Mouse (Mus musculus): ENCODE results near the gene Zdhhc1. TPM values are rescaled to one million over a fixed set of nuclear protein-coding genes. Genes with fewer than 3 reads are reported as not detected.
A peak's percentile ranks its signal among the peaks of the same experiment; 100 is the strongest.

Zdhhc1 gene
- polyA plus RNA-seq, 1 experiment from 2014 or later: 40.6 TPM

- no peak for TF ChIP-seq EP300 (IDR thresholded peaks at IDR 0.05)
- no peak for TF ChIP-seq CTCF (IDR thresholded peaks at IDR 0.05)
- Histone ChIP-seq H3K4me2 (replicated peaks; ENCODE audit: low read depth, low read length) (no peak overlapping the region), H3K9me3 (ENCODE audit: low read length) (no peaks in the 10 kb centered on the region), H3K27me3 (replicated peaks; ENCODE audit: insufficient read depth, low read length) (no peaks in the 10 kb centered on the region), H3K4me3 (ENCODE audit: low read depth, low read length) (no peak overlapping the region), H3K27ac (ENCODE audit: low read length) (no peak overlapping the region), H3K36me3 (ENCODE audit: insufficient read depth, low read length) (peaks cover 28% of the 10 kb centered on the region), H3K4me1 (ENCODE audit: insufficient read depth, low read depth, low read length) (peaks cover 14% of the 10 kb centered on the region; the same call in 1 of the 2 replicates), H3K9ac (replicated peaks; ENCODE audit: low read depth) (no peak overlapping the region)
- DNase-seq (ENCODE audit: low spot score) (no peak), ATAC-seq (no peak)
- WGBS: 89% methylated on average over 3 of the region's 3 CpGs
Observed at GRCm38 (mm10) chr8:105529271-105529670, 32.6 kb upstream of the Zdhhc1 start.

- Histone ChIP-seq H3K4me2 (replicated peaks; ENCODE audit: low read depth, low read length) (no peak overlapping the region), H3K27ac (ENCODE audit: low read length) (no peak overlapping the region), H3K4me3 (ENCODE audit: low read depth, low read length) (no peak overlapping the region), H3K36me3 (ENCODE audit: insufficient read depth, low read length) (peaks cover 29% of the 10 kb centered on the region), H3K27me3 (replicated peaks; ENCODE audit: insufficient read depth, low read length) (no peaks in the 10 kb centered on the region), H3K9me3 (ENCODE audit: low read length) (no peaks in the 10 kb centered on the region), H3K9ac (replicated peaks; ENCODE audit: low read depth) (no peak overlapping the region), H3K4me1 (ENCODE audit: insufficient read depth, low read depth, low read length) (peaks cover 10% of the 10 kb centered on the region; the same call in 1 of the 2 replicates)
- DNase-seq (ENCODE audit: low spot score) (no peak), ATAC-seq (no peak)
- no peak for TF ChIP-seq CTCF (IDR thresholded peaks at IDR 0.05)
- no peak for TF ChIP-seq EP300 (IDR thresholded peaks at IDR 0.05)
- WGBS: 92% methylated on average over 1 of the region's 1 CpGs
Observed at GRCm38 (mm10) chr8:105528206-105528605, 31.5 kb upstream of the Zdhhc1 start.

GRCm38 (mm10) chr8:105527110-105527509 is 30.4 kb upstream of the Zdhhc1 start:
- 78% methylated on average over 2 of the region's 2 CpGs for WGBS
- no peak for TF ChIP-seq EP300 (IDR thresholded peaks at IDR 0.05)
- no peak for TF ChIP-seq CTCF (IDR thresholded peaks at IDR 0.05)
- ATAC-seq: no peak
- H3K27me3 ChIP-seq (replicated peaks; ENCODE audit: insufficient read depth, low read length): no peaks in the 10 kb centered on the region
- no peak overlapping the region for H3K9ac ChIP-seq (replicated peaks; ENCODE audit: low read depth)
- peaks cover 33% of the 10 kb centered on the region for H3K36me3 ChIP-seq (ENCODE audit: insufficient read depth, low read length)
- peaks cover 2% of the 10 kb centered on the region; the same call in 1 of the 2 replicates for H3K4me1 ChIP-seq (ENCODE audit: insufficient read depth, low read depth, low read length)
- H3K4me2 ChIP-seq (replicated peaks; ENCODE audit: low read depth, low read length): no peak overlapping the region
- H3K9me3 ChIP-seq (ENCODE audit: low read length): no peaks in the 10 kb centered on the region
- no peak overlapping the region for H3K4me3 ChIP-seq (ENCODE audit: low read depth, low read length)
- no peak overlapping the region for H3K27ac ChIP-seq (ENCODE audit: low read length)
- no peak for DNase-seq (ENCODE audit: low spot score)

GRCm38 (mm10) chr8:105522890-105523289 is 26.2 kb upstream of the Zdhhc1 start:
- TF ChIP-seq EP300 (IDR thresholded peaks at IDR 0.05) (no peak), CTCF (IDR thresholded peaks at IDR 0.05) (no peak)
- Histone ChIP-seq H3K4me3 (ENCODE audit: low read depth, low read length) (no peak overlapping the region), H3K9ac (replicated peaks; ENCODE audit: low read depth) (no peak overlapping the region), H3K9me3 (ENCODE audit: low read length) (no peaks in the 10 kb centered on the region), H3K27me3 (replicated peaks; ENCODE audit: insufficient read depth, low read length) (no peaks in the 10 kb centered on the region), H3K27ac (ENCODE audit: low read length) (no peak overlapping the region), H3K4me2 (replicated peaks; ENCODE audit: low read depth, low read length) (no peak overlapping the region), H3K4me1 (ENCODE audit: insufficient read depth, low read depth, low read length) (peaks cover 13% of the 10 kb centered on the region; the same call in 1 of the 2 replicates), H3K36me3 (ENCODE audit: insufficient read depth, low read length) (peaks cover 22% of the 10 kb centered on the region)
- no peak for DNase-seq (ENCODE audit: low spot score)
- WGBS: 55% methylated on average over 9 of the region's 9 CpGs
- no peak for ATAC-seq

DNA sequence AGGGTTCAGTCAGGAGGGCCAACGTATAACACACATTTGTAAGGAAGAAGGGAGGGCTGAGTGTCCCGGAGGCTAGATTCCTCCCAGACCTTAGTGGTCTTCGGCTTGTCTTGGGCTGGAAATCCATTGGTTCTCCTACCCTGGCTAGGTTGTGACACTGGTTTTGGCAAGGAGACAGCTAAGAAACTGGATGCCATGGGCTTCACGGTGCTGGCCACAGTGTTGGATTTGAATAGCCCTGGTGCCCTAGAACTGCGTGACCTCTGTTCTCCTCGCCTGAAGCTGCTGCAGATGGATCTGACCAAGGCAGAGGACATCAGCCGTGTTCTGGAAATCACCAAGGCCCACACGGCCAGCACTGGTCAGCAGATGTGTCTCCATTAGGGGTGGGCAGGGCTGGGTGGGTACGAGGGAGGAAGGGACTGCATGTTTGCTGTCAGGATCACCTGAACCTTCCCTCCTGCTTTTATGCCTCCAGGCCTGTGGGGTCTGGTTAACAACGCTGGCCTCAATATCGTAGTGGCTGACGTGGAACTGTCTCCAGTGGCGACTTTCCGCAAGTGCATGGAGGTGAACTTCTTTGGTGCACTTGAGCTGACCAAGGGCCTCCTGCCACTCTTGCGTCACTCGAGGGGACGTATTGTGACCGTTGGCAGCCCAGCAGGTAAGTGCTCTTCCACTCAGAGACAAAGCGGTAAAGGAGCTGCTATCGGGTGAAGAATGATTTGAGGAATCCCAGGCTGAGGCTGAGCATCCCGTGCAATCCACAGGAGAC is 25.5 kb upstream of the Zdhhc1 start:
- H3K4me1 ChIP-seq (ENCODE audit: insufficient read depth, low read depth, low read length): peaks cover 13% of the 10 kb centered on the region; the same call in 1 of the 2 replicates
- 0 out of 2 replicates have a peak, but pooled peaks have one; percentile 12 for ATAC-seq
- TF ChIP-seq EP300 (IDR thresholded peaks at IDR 0.05) (no peak), CTCF (IDR thresholded peaks at IDR 0.05) (peak; percentile 28)

GRCm38 (mm10) chr8:105521061-105521460 is 24.4 kb upstream of the Zdhhc1 start:
- H3K36me3 ChIP-seq (ENCODE audit: insufficient read depth, low read length): peaks cover 16% of the 10 kb centered on the region; the same call in 1 of the 2 replicates
- TF ChIP-seq CTCF (IDR thresholded peaks at IDR 0.05) (no peak), EP300 (IDR thresholded peaks at IDR 0.05) (no peak)
- peaks cover 17% of the 10 kb centered on the region for H3K4me1 ChIP-seq (ENCODE audit: insufficient read depth, low read depth, low read length)
- 21% methylated on average over 3 of the region's 3 CpGs for WGBS
- no peak overlapping the region for H3K4me3 ChIP-seq (ENCODE audit: low read depth, low read length)
- no peaks in the 10 kb centered on the region for H3K9me3 ChIP-seq (ENCODE audit: low read length)
- DNase-seq (ENCODE audit: low spot score) (no peak), ATAC-seq (no peak)
- no peaks in the 10 kb centered on the region for H3K27me3 ChIP-seq (replicated peaks; ENCODE audit: insufficient read depth, low read length)
- H3K9ac ChIP-seq (replicated peaks; ENCODE audit: low read depth): no peak overlapping the region
- H3K4me2 ChIP-seq (replicated peaks; ENCODE audit: low read depth, low read length): no peak overlapping the region
- H3K27ac ChIP-seq (ENCODE audit: low read length): no peak overlapping the region

More for the DNA sequence above, 25.5 kb upstream of the Zdhhc1 start:
- no peak overlapping the region for H3K9ac ChIP-seq (replicated peaks; ENCODE audit: low read depth)
- no peaks in the 10 kb centered on the region for H3K27me3 ChIP-seq (replicated peaks; ENCODE audit: insufficient read depth, low read length)
- H3K9me3 ChIP-seq (ENCODE audit: low read length): no peaks in the 10 kb centered on the region
- DNase-seq (ENCODE audit: low spot score): peak; percentile 44
- H3K36me3 ChIP-seq (ENCODE audit: insufficient read depth, low read length): peaks cover 20% of the 10 kb centered on the region
- no peak overlapping the region for H3K4me2 ChIP-seq (replicated peaks; ENCODE audit: low read depth, low read length)
- 65% methylated on average over 21 of the region's 21 CpGs for WGBS
- no peak overlapping the region for H3K4me3 ChIP-seq (ENCODE audit: low read depth, low read length)
- no peak overlapping the region for H3K27ac ChIP-seq (ENCODE audit: low read length)
